Mouse (Mus musculus) left cerebral cortex, adult 11 months (tissue): ENCODE measurements around the gene Slc30a4.

Source experiments
- DNase-seq: peaks from one replicate; pipeline ENCODE4 v3.0.0; 2022; ENCODE audit warnings: low spot score

Slc30a4 gene

GRCm38 (mm10) chr2:122675126-122675525 is 27.3 kb downstream of the Slc30a4 start:
- no peak for DNase-seq

GRCm38 (mm10) chr2:122672841-122673240 is 29.6 kb downstream of the Slc30a4 start:
- no peak for DNase-seq

GRCm38 (mm10) chr2:122671714-122672113 is 30.7 kb downstream of the Slc30a4 start:
- DNase-seq, result no peak

GRCm38 (mm10) chr2:122667856-122668255 is 34.6 kb downstream of the Slc30a4 start:
- DNase-seq, result no peak

GRCm38 (mm10) chr2:122665973-122666875 is 36.2 kb downstream of the Slc30a4 start:
- no peak for DNase-seq

- no peak for DNase-seq
Observed at GRCm38 (mm10) chr2:122665253-122665972, 37.0 kb downstream of the Slc30a4 start.

GRCm38 (mm10) chr2:122659825-122660224 is 42.6 kb downstream of the Slc30a4 start:
- DNase-seq, result no peak

GRCm38 (mm10) chr2:122657707-122658524 is 44.5 kb downstream of the Slc30a4 start:
- DNase-seq, result no peak

GRCm38 (mm10) chr2:122656767-122657166 is 45.7 kb downstream of the Slc30a4 start:
- DNase-seq, result no peak

GRCm38 (mm10) chr2:122656052-122656451 is 46.4 kb downstream of the Slc30a4 start:
- DNase-seq, result no peak

- DNase-seq, result no peak
Observed at GRCm38 (mm10) chr2:122652096-122653084, 50.1 kb downstream of the Slc30a4 start.

GRCm38 (mm10) chr2:122638673-122639072 is 63.8 kb downstream of the Slc30a4 start:
- DNase-seq, result no peak

- DNase-seq, result no peak
Observed at GRCm38 (mm10) chr2:122638029-122638428, 64.4 kb downstream of the Slc30a4 start.

- no peak for DNase-seq
Observed at GRCm38 (mm10) chr2:122637526-122637997, 64.9 kb downstream of the Slc30a4 start.

- no peak for DNase-seq
Observed at GRCm38 (mm10) chr2:122636686-122637085, 65.8 kb downstream of the Slc30a4 start, which contains the start of gene AA467197. Gene AA467197 (plus strand): TSS chr2:122636986.
